Mouse (Mus musculus): ENCODE results near the gene Kif7. TPM values are rescaled to one million over a fixed set of nuclear protein-coding genes. Genes with fewer than 3 reads are reported as not detected.

Kif7 gene
- total RNA-seq, 2 experiments from 2014 or later = 0.52 to 0.71 TPM

DNA sequence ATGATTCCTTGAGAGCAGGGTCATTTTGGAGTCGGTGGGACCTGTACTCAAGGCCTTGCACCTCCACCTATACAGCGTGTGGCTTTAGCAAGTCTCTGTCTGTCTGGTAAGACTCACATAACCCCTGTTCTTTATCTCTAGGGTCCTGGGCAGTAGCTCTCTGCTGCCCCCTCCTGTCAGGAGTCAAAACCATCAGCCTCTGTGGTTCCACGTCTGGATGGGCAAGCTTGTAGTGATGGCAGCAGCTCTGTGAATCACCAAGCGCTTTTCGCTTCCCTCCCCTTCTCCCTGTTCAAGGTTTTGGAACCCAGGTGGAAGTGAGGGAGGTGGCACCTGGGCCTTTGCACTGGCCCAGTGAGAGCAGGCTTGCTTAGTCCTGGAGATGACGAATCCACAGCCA is 12.7 kb upstream of the Kif7 start:
- peak; percentile 48 to 51 for DNase-seq
- intact Hi-C loops (cut with DNase I) = loop anchor here (2.0 to 5.0 kb wide), 2 partner anchors 66 to 115 kb away; partner anchors contain the start of gene Ticrr

DNA sequence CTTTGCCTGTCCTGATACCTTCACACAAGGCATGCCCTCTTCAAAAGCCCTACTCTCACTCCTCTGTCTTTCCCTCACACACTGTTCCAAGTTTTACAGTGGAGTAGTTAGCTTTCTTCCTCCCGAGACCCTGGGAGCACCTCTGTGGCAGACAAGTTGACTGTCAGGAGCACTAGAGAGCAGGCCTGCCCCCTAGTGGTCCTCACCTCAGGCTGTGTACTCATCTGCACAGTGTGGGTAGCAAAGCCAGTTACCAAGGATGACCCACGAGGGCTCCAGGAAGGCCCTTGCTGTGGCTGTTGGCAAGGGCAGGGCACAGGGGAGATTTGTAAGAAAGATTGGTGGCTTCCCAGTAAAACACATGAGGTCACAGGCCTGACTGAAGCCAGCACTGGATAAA is 11.6 kb upstream of the Kif7 start:
- intact Hi-C loops (cut with DNase I) = loop anchor here (5.0 kb wide), 1 partner anchor 65 kb away; the partner anchor contains the start of gene Ticrr
- peak in 1 of 2 experiments; percentile 47 for DNase-seq

DNA sequence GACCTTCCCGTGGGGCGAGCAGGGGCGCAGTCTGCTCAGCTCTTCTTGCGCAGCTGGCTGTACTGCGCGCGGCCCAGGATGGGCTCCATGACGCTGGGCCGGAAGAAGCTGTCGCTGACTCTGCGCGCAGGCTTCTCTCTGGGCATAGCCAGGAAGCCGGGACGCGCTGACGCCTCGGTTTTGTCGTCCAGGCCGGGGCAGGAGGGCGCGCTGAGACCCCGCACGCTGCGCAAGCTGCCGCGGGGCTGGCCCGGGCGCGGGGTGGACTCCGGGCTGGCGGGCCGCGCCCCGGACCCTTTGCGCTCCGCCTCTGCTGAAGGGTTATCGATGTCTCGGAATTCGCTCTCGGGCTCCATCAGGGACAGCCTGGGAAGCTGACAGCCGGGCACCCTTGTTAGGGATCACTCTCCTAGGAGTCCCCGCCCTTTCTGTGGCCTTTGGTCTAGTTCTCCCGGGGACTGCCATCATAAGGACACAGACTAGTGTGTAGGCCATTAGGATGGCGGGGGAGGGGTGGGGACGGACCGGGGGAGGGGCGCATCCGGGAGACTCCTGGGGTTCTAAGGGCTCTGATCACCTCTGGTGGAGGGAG is 6.0 kb upstream of the Kif7 start:
- peak in 1 of 2 experiments; percentile 56 for DNase-seq
- intact Hi-C loops (cut with DNase I) = no loop called here

DNA sequence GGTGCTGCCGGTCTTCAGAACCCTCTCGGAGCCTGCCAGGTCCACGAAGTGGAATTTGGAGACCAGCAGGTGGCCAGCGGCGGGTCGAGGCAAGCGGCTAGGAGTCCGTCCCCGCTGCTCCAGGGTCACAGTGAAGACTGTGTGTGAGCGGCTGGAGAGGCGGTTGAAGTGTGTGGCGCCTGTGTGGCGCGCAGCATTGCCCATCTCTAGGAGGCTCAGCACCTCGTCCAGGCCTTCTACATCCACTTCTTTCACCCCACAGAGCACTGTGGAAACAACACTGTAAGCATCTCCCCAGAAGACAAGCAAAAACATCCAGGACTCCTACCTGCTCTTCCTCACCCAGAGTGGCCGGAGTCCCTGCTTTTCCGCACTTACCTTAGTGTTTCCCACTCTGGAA is 4.7 kb downstream of the Kif7 start:
- DNase-seq = no peak
- intact Hi-C loops (cut with DNase I) = no loop called here

DNA sequence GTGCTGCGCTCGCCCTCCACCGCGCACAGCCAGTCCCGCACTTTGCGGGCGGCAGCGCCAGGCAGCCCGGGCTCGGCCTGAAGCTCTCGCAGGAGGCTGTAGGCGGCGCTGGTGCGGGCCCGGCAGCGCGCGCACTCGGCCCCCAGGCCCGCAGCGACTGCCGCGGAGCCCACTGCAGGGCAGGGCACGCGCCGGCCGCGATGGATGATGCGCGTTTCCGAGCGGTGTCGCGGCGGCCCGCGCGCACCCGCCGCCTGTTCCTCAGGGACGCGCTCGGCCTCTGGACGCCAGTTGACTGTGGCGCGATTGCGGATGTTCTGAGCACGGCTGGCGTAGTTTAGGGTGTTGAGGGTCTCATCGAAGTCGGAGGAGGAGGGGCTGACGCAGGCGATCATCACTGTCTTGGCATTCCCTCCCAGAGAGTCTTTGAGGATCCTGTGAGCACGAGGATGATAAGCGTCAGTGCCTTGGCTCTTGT is 5.4 kb downstream of the Kif7 start:
- DNase-seq = no peak
- intact Hi-C loops (cut with DNase I) = no loop called here

DNA sequence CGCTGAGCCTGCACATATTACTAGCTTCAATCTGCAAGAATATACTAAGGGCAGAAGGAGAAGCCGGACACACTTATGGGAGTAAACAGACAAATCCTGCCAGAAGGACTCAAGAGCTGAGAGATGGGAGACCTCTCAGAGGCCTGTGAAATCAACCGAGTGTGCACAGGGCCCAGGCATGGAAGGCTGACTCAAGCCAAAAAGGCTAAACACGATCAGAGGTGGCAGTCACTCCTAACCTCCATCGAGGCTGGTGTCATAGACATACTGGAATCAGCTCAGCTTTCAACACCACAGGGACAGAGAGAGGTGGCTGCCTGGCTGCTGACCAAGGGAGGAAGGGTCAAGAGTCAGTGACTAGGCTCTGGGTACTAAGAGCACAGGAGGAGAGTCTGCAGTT is 10.3 kb downstream of the Kif7 start:
- DNase-seq = no peak
- intact Hi-C loops (cut with DNase I) = no loop called here

DNA sequence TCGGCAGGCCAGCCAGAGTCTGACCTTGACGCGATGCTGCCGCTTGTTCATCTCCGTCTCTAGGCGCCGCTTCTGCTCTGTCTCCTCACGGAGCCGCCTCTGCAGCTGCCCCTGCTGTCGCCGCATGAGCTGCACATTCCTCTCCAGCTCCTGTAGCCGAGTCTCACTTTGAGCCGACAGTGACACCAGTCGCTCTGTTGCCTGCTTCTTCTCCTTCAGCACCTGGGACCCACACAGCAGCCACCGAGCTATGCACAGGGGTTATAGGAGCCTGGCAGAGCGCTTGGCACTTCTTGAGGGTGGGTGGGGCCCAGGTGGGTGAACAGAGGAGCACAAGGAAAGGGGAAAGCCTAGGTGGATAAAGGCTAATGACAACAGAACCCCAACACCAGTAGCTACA is 12.8 kb downstream of the Kif7 start:
- intact Hi-C loops (cut with DNase I) = no loop called here
- DNase-seq = no peak

DNA sequence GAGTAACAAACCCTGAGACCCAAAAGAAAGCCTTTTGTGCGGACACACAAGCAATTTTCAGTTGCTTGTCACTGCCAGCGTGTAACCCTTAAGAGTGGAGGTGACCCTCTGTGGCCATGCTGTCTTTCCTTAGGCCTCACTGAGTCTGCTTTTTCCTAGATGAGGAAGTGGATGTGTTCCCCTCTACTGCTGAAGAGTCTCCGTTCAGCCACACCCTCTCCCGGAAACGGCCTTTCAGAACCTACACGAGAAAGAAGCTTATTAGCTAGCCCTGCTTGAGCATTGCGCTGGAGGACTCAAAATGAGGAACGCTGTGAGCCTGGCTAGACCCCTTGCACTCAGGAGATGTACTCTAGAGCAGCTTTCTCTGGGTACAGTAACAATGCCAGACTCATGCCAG is 19.0 kb downstream of the Kif7 start:
- intact Hi-C loops (cut with DNase I) = no loop called here
- DNase-seq = no peak

DNA sequence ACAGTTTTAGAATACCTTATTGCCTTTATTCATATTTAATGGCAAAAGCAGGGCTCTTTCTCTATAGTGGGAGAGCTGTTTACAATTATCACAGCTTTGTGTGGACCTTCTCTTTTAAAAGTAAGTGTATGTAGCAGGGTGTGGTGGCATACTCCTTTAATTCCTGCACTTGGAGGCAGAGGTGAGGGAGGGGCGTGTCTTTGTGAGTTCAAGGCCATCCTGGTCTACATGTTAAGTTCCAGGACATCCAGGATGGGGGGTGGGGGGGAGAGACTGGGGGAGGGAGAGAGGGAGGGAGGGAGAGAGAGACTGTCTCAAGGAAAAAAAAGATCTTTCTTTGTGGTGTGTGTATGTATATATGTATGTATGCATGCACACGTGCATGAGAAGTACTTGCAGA is 35.3 kb downstream of the Kif7 start:
- intact Hi-C loops (cut with DNase I) = no loop called here
- DNase-seq = no peak

DNA sequence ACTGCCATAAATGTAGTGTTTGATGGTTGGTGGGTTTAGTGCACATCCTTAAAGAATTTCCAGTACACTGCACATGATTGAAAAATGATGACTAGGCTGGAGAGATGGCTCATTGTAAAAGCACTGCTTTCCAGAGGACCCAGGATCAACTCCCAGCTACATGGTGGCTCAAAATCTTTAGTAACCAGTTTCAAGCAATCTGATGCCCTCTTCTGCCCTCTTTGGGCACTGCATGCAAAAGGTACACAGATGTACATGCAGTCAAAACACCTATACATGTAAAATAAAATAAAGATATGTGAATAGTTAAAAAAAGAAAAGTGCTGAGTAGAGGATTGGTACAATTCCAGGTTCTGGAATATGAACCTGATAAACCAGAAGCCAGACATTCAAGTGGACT is 36.3 kb downstream of the Kif7 start:
- DNase-seq = no peak
- intact Hi-C loops (cut with DNase I) = no loop called here

DNA sequence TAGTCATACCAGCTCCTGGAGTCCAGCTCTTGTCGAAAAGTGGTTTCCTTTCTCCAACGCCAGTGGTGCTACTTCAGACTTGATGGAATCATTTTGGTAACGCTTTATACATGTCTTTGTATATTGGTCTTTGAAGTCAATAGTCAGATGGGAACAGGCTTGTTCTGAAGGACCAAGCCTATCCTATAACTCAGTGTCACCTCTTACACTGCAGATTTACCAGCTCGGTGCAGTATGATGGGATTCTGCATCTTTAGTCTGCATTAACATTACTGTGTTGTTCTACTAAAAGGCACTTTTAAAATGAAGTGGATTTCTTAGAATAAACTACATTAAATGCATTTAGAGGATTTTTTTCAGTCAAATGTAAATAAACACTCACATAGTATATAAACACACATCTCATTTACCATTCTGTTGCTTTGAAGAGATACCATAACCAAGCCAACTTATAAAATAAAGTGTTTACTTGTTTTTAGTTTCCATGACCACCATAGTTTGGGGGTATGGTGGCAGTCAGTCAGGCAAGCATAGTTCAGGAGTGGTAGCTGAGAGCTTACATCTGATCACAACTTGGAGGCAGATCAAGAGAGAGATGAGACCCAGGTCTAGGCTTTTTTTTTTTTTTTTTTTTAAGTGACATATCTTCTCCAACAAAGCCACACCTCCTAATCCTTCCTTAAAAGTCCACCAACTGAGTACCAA is 44.5 kb downstream of the Kif7 start:
- intact Hi-C loops (cut with DNase I) = no loop called here
- no peak for DNase-seq

DNA sequence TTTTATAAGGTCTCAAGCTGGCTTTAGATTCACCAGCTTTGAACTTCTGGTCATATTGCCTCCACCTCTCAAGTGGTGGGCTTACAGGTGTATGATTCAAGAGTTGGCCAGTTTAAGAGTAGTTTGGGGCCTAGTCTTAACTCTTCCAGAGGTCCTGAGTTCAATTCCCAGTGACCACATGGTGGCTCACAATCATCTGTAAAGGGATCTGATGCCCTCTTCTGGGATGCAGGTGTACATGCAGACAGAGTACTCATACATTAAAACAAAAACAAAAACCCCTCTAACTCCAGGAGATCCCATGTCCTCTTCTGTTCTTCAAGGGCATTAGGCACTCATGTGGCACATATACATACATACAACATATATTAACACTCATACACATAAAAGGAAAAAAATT is 48.8 kb downstream of the Kif7 start:
- intact Hi-C loops (cut with DNase I) = no loop called here
- DNase-seq = no peak

DNA sequence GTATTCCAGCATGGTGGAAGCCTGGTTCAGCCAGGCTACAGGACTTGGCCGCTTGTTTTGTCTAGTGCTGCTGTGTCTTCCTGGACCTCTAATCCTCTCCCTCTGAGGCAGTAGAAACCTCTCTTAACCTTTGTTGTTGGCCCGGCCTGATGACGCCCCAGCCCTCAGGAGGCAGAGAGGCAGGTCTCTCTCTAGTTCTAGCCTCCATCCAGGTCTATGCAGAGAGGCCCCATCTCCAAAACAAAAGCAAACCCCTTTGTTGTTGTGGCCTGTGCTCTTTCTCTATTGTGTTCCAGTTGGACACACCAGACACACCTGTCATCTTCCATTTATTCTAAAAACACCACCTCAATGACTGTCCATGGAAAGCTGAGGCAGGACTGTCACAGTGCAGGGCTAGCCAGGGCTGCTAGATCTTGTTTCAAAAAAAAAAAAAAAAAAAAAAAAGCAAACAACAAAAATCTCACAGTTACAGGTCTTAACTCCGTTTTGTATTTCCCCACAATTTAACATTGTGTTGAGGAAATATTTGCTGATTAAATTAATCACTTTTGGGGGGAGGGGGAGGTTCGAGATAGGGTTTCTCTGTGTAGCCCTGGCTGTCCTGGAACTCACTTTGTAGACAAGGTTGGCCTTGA is 54.1 kb downstream of the Kif7 start:
- no peak for DNase-seq
- intact Hi-C loops (cut with DNase I) = loop anchor here (5.0 kb wide), 1 partner anchor 66 kb away; no protein-coding TSS in a partner anchor

DNA sequence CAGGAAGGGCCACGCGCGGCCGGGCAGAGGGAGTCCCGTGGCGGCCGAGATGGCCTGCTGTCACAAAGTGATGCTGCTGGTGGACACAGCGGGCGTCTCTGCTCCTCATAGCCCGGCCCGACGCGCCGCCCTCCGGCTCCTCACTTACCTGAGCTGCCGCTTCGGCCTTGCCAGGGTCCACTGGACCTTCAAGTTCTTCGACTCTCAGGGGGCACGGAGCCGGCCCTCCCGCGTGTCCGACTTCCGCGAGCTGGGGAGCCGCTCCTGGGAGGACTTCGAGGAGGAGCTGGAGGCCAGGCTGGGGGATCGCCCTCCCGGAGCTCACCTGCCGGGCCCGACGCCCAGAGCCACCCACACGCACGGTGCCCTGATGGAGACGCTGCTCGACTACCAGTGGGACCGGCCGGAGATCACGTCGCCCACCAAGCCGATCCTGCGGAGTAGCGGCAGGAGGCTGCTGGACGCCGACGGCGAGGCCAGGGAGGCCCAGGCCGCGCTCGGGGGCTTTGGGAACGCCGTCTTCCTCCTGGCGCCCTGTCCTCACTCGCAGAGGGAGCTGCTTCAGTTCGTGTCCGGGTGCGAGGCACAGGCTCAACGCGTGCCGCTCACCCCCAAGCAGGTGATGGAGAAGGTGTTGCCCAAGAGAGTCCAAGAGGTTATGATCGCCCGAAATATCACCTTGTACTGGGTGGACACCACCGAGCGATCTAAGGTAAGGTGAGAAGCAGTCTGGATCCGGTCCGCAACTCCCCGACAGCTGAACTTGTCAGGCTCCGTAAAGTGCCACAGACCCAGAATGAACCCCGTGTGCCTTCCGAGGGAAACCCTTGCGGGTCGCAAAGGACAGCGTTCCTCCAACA is 55.0 kb downstream of the Kif7 start:
- intact Hi-C loops (cut with DNase I) = loop anchor here (5.0 kb wide), 1 partner anchor 67 kb away; no protein-coding TSS in a partner anchor
- DNase-seq = peak in 1 of 2 experiments; percentile 9

DNA sequence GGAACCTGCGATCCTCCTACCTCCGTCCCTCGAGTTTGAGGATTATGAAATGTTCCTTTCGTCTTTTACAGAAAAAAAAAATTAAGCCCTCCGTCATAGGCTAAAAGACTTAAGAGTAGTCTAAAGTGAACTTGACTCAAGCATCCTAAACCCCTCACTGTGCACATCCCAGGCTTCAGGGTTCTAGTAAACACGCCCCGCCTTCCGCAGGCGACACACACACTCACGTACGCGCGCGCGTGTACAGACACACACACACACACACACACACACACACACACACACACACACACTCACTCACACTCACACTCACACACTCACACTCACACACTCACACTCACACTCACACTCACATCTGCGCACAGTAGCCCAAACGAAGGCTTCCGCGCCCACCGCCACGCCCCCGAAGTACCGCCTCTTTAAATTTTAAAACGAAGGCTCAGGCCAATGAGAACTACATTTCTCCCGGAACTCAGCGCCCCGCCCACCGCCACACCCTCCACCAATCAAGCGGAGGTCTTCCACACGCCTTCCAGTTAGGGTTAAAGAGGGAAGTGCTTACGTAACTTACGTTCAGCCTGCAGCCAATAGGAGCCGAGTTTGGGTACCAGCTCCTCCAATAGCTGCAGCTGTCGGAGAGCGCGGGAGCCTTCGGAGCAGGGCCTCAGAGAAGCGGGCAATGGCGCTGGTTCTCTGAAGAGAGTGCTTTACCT is 55.8 kb downstream of the Kif7 start, which contains the start of gene Ticrr:
Gene Ticrr (plus strand): TSS at position 619 of the 713 bp plus-strand sequence.
- intact Hi-C loops (cut with DNase I) = loop anchor here (5.0 kb wide), 1 partner anchor 68 kb away; no protein-coding TSS in a partner anchor
- peak; percentile 90 to 94 for DNase-seq

DNA sequence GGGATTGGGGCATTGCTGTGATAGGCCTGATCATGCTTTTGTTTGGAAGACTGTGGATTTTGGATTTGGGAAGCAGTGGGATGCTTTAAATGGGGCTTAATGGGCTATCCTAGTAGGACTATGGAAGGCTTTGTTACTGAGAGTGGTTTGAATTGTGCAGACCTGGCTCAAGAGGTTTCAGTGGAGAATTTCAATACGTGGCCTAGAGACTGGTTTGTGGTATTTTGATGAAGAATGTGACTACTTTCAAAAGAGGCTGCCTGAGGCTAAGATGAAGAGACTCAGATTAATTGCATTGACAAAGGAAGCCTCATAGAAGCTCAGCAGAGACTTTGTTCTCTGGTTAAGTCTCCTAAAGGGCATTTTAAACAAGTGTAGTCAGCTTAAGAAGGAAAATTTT is 60.9 kb downstream of the Kif7 start:
- DNase-seq = no peak
- intact Hi-C loops (cut with DNase I) = no loop called here

DNA sequence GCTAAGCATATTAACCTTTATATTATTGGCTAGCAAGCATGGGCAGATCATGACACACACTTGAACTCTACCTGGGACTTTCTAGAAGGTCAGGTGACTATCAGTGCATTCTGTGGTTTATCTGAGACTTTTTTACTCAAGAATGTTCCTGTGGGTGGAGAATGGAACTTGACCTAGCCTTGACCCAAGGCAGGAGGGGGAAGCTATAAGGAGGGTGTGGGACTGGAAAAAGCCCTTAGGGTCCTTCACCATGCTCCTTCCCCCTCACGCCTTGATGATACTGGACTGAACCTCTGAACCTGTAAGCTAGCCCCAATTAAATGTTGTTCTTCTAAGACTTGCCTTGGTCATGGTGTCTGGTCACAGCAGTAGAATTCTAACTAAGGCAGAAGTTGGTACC is 61.3 kb downstream of the Kif7 start:
- intact Hi-C loops (cut with DNase I) = no loop called here

DNA sequence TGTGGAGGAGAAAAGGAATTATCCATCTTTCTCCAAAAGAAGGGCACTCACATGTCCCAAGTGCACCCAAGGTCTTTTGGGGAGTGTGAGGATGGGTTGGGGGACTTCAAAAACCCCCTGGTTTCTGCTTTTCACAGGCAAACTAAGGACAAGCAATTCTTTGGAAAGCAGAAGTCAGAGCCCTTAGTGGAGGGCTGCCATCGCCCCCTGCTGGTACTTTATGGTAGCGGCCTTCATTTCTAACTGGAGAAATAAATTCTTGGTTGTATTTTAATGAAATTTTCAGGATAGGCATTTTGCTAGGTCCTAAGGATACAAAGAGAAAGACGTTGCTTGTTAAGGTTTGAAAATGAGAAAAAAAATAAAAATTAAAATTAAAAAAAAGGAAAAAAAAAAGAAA is 66.5 kb downstream of the Kif7 start:
- intact Hi-C loops (cut with DNase I) = no loop called here
- peak in 1 of 2 experiments; percentile 11 for DNase-seq

More for the DNA sequence above, 61.3 kb downstream of the Kif7 start:
- DNase-seq = no peak

Data from gastrocnemius, postnatal 36 days (tissue).